Mouse (Mus musculus) liver, adult 2 months (tissue): ENCODE measurements around the gene Cldn14.

Source experiments
- CTCF ChIP-seq: fragments of 200-500 bp; IDR thresholded peaks from 2 replicates; pipeline ENCODE4 v1.5.1; 2011; ENCODE audit warnings: low read depth, low read length, control low read depth
- POLR2A ChIP-seq: fragments of 200-500 bp; IDR thresholded peaks from 2 replicates; pipeline ENCODE4 v1.6.1; 2011; ENCODE audit warnings: low read length, control low read depth; ENCODE audit not compliant: insufficient read depth; ENCODE audit errors: extremely low read depth

- TF ChIP-seq POLR2A (no peak), CTCF (no peak)
Measured at GRCm38 (mm10) chr16:93971046-93971445, 37.6 kb downstream of the Cldn14 start.
